Mouse (Mus musculus) limb, embryonic 11.5 days (tissue): ENCODE data around the gene Ero1lb. TPM values are rescaled to one million over a fixed set of nuclear protein-coding genes. Genes with fewer than 3 reads are reported as not detected.
A peak's percentile ranks its signal among the peaks of the same experiment; 100 is the strongest.
"Not testable (repeated sequence)": the region's sequence is repeated elsewhere in the genome, so short reads cannot be mapped to it uniquely, and the experiment has no call there.

Experiments
- ATAC-seq: fragments of 200-750 bp; cut with Nextera tagmentation; 2 replicates; pipeline ENCODE4 v1.8.0; 2017; ENCODE audit warnings: low read depth; ENCODE audit not compliant: insufficient number of reproducible peaks, low FRiP score, low TSS enrichment
- DNase-seq: peaks from one replicate; pipeline ENCODE4 v3.0.0-alpha.2; 2015; ENCODE audit warnings: low spot score
- H3K27ac ChIP-seq: fragments of 300-500 bp; sonication (generic); replicated peaks from 2 replicates; pipeline ENCODE4 v1.5.1; 2014; ENCODE audit warnings: low read depth, mild to moderate bottlenecking, low read length
- H3K27me3 ChIP-seq: fragments of 300-500 bp; sonication (generic); 2 replicates; pipeline ENCODE4 v1.6.1; 2014; ENCODE audit warnings: mild to moderate bottlenecking, low read length, mixed read lengths; ENCODE audit not compliant: control insufficient read depth, insufficient read depth
- H3K36me3 ChIP-seq: fragments of 300-500 bp; sonication (generic); 2 replicates; pipeline ENCODE4 v1.6.1; 2014; ENCODE audit warnings: mild to moderate bottlenecking, low read length, moderate library complexity, mixed read lengths; ENCODE audit not compliant: control insufficient read depth, insufficient read depth
- H3K4me1 ChIP-seq: fragments of 300-500 bp; sonication (generic); 2 replicates; pipeline ENCODE4 v1.6.1; 2014; ENCODE audit warnings: low read length, mixed read lengths; ENCODE audit not compliant: control insufficient read depth, insufficient read depth
- H3K4me2 ChIP-seq: fragments of 300-500 bp; sonication (generic); 2 replicates; pipeline ENCODE4 v1.6.1; 2014; ENCODE audit warnings: low read depth, mild to moderate bottlenecking, moderate library complexity; ENCODE audit not compliant: severe bottlenecking
- H3K4me3 ChIP-seq: fragments of 300-500 bp; sonication (generic); 2 replicates; pipeline ENCODE4 v1.5.1; 2014; ENCODE audit warnings: low read depth, low read length
- H3K9ac ChIP-seq: fragments of 300-500 bp; sonication (generic); 2 replicates; pipeline ENCODE4 v1.6.1; 2014; ENCODE audit warnings: mild to moderate bottlenecking, low read length
- H3K9me3 ChIP-seq: fragments of 300-500 bp; sonication (generic); 2 replicates; pipeline ENCODE4 v1.6.1; 2016; ENCODE audit warnings: low read length; ENCODE audit not compliant: control insufficient read depth
- WGBS: fragments of 180-500 bp; shearing (Covaris S2); extraction: QIAGEN DNeasy Blood & Tissue Kit; methylation state at CpG from one replicate; pipeline ENCODE4 v1.1.7; 2014; 5-methylcytosine and 5-hydroxymethylcytosine counted together
- polyA plus RNA-seq: library from polyadenylated mRNA; unstranded; fragments of >200 nt; fragmentation: Nextera tagmentation; extraction: Ambion mirVana; gene quantifications from 2 replicates; pipeline ENCODE4 v1.2.1, GENCODE M21; 2014

The Ero1lb gene
- polyA plus RNA-seq, 1 experiment from 2014 or later: 7.7 TPM

- WGBS: 81% methylated on average over 4 of the region's 4 CpGs
- no peaks in the 10 kb centered on the region for H3K9me3 ChIP-seq
- 0 out of 2 replicates have a peak, but pooled peaks cover 2% of the 10 kb centered on the region for H3K27me3 ChIP-seq
- no peak overlapping the region for H3K27ac ChIP-seq
- no peaks in the 10 kb centered on the region for H3K4me1 ChIP-seq
- ATAC-seq: no peak
- no peaks in the 10 kb centered on the region for H3K36me3 ChIP-seq
- H3K4me2 ChIP-seq: no peak overlapping the region
- H3K9ac ChIP-seq: no peak overlapping the region
- no peak for DNase-seq
- H3K4me3 ChIP-seq: no peak overlapping the region
Measured at GRCm38 (mm10) chr13:12562256-12562655, 3.4 kb upstream of the Ero1lb start.

GRCm38 (mm10) chr13:12567936-12568335 is 2.3 kb downstream of the Ero1lb start:
- ATAC-seq (no peak), DNase-seq (no peak)
- Histone ChIP-seq H3K4me2 (no peak overlapping the region), H3K9me3 (no peaks in the 10 kb centered on the region), H3K36me3 (no peaks in the 10 kb centered on the region), H3K4me1 (no peaks in the 10 kb centered on the region), H3K9ac (no peak overlapping the region), H3K4me3 (no peak overlapping the region), H3K27ac (no peak overlapping the region), H3K27me3 (0 out of 2 replicates have a peak, but pooled peaks cover 2% of the 10 kb centered on the region)
- 76% methylated on average over 1 of the region's 1 CpGs for WGBS

GRCm38 (mm10) chr13:12568597-12569469 is 3.2 kb downstream of the Ero1lb start:
- DNase-seq (no peak), ATAC-seq (no peak)
- Histone ChIP-seq H3K27me3 (0 out of 2 replicates have a peak, but pooled peaks cover 2% of the 10 kb centered on the region), H3K9ac (no peak overlapping the region), H3K9me3 (no peaks in the 10 kb centered on the region), H3K4me2 (no peak overlapping the region), H3K4me3 (no peak overlapping the region), H3K27ac (no peak overlapping the region), H3K4me1 (no peaks in the 10 kb centered on the region), H3K36me3 (no peaks in the 10 kb centered on the region)
- 73% methylated on average over 9 of the region's 9 CpGs for WGBS

- Histone ChIP-seq H3K4me2 (no peak overlapping the region), H3K9me3 (no peaks in the 10 kb centered on the region), H3K36me3 (no peaks in the 10 kb centered on the region), H3K9ac (no peak overlapping the region), H3K27me3 (0 out of 2 replicates have a peak, but pooled peaks cover 2% of the 10 kb centered on the region), H3K4me1 (no peaks in the 10 kb centered on the region), H3K27ac (no peak overlapping the region), H3K4me3 (no peak overlapping the region)
- 79% methylated on average over 7 of the region's 7 CpGs for WGBS
- DNase-seq (no peak), ATAC-seq (no peak)
Measured at GRCm38 (mm10) chr13:12569741-12570140, 4.1 kb downstream of the Ero1lb start.

GRCm38 (mm10) chr13:12574979-12575536 is 9.4 kb downstream of the Ero1lb start:
- H3K4me1 ChIP-seq: no peaks in the 10 kb centered on the region
- no peak overlapping the region for H3K27ac ChIP-seq
- no peak for DNase-seq
- no peaks in the 10 kb centered on the region for H3K36me3 ChIP-seq
- no peak overlapping the region for H3K9ac ChIP-seq
- no peaks in the 10 kb centered on the region for H3K9me3 ChIP-seq
- WGBS: 87% methylated on average over 9 of the region's 9 CpGs
- no peak for ATAC-seq
- no peak overlapping the region for H3K4me3 ChIP-seq
- no peaks in the 10 kb centered on the region for H3K27me3 ChIP-seq
- H3K4me2 ChIP-seq: no peak overlapping the region

- no peak overlapping the region for H3K4me2 ChIP-seq
- ATAC-seq (no peak), DNase-seq (no peak)
- WGBS: 87% methylated on average over 5 of the region's 5 CpGs
- no peaks in the 10 kb centered on the region for H3K36me3 ChIP-seq
- no peaks in the 10 kb centered on the region for H3K27me3 ChIP-seq
- no peak overlapping the region for H3K9ac ChIP-seq
- H3K9me3 ChIP-seq: no peaks in the 10 kb centered on the region
- no peak overlapping the region for H3K4me3 ChIP-seq
- no peak overlapping the region for H3K27ac ChIP-seq
- H3K4me1 ChIP-seq: no peaks in the 10 kb centered on the region
Measured at GRCm38 (mm10) chr13:12578145-12578544, 12.5 kb downstream of the Ero1lb start.

- Histone ChIP-seq H3K9ac (no peak overlapping the region), H3K9me3 (no peaks in the 10 kb centered on the region), H3K4me3 (no peak overlapping the region), H3K4me2 (no peak overlapping the region), H3K27me3 (no peaks in the 10 kb centered on the region), H3K27ac (no peak overlapping the region), H3K36me3 (no peaks in the 10 kb centered on the region), H3K4me1 (no peaks in the 10 kb centered on the region)
- 4% methylated on average over 3 of the region's 3 CpGs for WGBS
- DNase-seq: peak; percentile 87
- ATAC-seq: no peak
Measured at GRCm38 (mm10) chr13:12589003-12589402, 23.3 kb downstream of the Ero1lb start.

- H3K4me2 ChIP-seq, H3K9me3 ChIP-seq, H3K4me3 ChIP-seq, H3K4me1 ChIP-seq, DNase-seq, H3K9ac ChIP-seq, H3K27ac ChIP-seq, H3K36me3 ChIP-seq, ATAC-seq, H3K27me3 ChIP-seq: not testable (repeated sequence)
- WGBS: 73% methylated on average over 3 of the region's 4 CpGs
Measured at GRCm38 (mm10) chr13:12597075-12597474, 31.4 kb downstream of the Ero1lb start.
